Mouse (Mus musculus): ENCODE measurements around the gene Wt1. TPM values are rescaled to one million over a fixed set of nuclear protein-coding genes. Genes with fewer than 3 reads are reported as not detected.

Gene Wt1
- polyA plus RNA-seq, 1 experiment, result 16.9 TPM

- Histone ChIP-seq H3K27me3 (replicated peaks; ENCODE audit: control insufficient read depth, insufficient read depth, low read length) (peaks cover 7% of the 10 kb centered on the region; the same call in 1 of the 2 replicates), H3K4me1 (ENCODE audit: control insufficient read depth, insufficient read depth, low read length) (no peaks in the 10 kb centered on the region), H3K27ac (ENCODE audit: insufficient read depth, low read depth, low read length) (no peak overlapping the region), H3K4me3 (ENCODE audit: insufficient read depth, low read depth, low read length) (no peak overlapping the region), H3K36me3 (ENCODE audit: control insufficient read depth, insufficient read depth, low read length) (no peaks in the 10 kb centered on the region)
- DNase-seq, result no peak
- WGBS, result 51% methylated on average over 2 of the region's 2 CpGs
- TF ChIP-seq CTCF (conservative IDR thresholded peaks at IDR 0.05; ENCODE audit: insufficient read depth, insufficient read length, low read depth, low read length) (no peak), POLR2A (IDR thresholded peaks at IDR 0.05; ENCODE audit: low read depth, low read length) (no peak)
Observed at GRCm38 (mm10) chr2:105131811-105132100, 5.4 kb downstream of the Wt1 start.

- Histone ChIP-seq H3K4me1 (ENCODE audit: control insufficient read depth, insufficient read depth, low read length) (no peaks in the 10 kb centered on the region), H3K27ac (ENCODE audit: insufficient read depth, low read depth, low read length) (no peak overlapping the region), H3K4me3 (ENCODE audit: insufficient read depth, low read depth, low read length) (no peak overlapping the region), H3K27me3 (replicated peaks; ENCODE audit: control insufficient read depth, insufficient read depth, low read length) (peaks cover 5% of the 10 kb centered on the region; the same call in 1 of the 2 replicates), H3K36me3 (ENCODE audit: control insufficient read depth, insufficient read depth, low read length) (no peaks in the 10 kb centered on the region)
- no peak for TF ChIP-seq CTCF (conservative IDR thresholded peaks at IDR 0.05; ENCODE audit: insufficient read depth, insufficient read length, low read depth, low read length)
- no peak for TF ChIP-seq POLR2A (IDR thresholded peaks at IDR 0.05; ENCODE audit: low read depth, low read length)
- 6% methylated on average over 17 of the region's 17 CpGs for WGBS
- DNase-seq, result no peak
Observed at GRCm38 (mm10) chr2:105132300-105132699, 6.0 kb downstream of the Wt1 start.

GRCm38 (mm10) chr2:105132933-105133795 lies 6.8 kb downstream of the Wt1 start:
- Histone ChIP-seq H3K4me3 (ENCODE audit: insufficient read depth, low read depth, low read length) (no peak overlapping the region), H3K36me3 (ENCODE audit: control insufficient read depth, insufficient read depth, low read length) (no peaks in the 10 kb centered on the region), H3K4me1 (ENCODE audit: control insufficient read depth, insufficient read depth, low read length) (no peaks in the 10 kb centered on the region), H3K27ac (ENCODE audit: insufficient read depth, low read depth, low read length) (no peak overlapping the region), H3K27me3 (replicated peaks; ENCODE audit: control insufficient read depth, insufficient read depth, low read length) (peaks cover 5% of the 10 kb centered on the region; the same call in 1 of the 2 replicates)
- DNase-seq, result no peak
- no peak for TF ChIP-seq CTCF (conservative IDR thresholded peaks at IDR 0.05; ENCODE audit: insufficient read depth, insufficient read length, low read depth, low read length)
- TF ChIP-seq POLR2A (IDR thresholded peaks at IDR 0.05; ENCODE audit: low read depth, low read length), result no peak
- 24% methylated on average over 43 of the region's 43 CpGs for WGBS

- DNase-seq, result no peak
- no peak overlapping the region for H3K27ac ChIP-seq (ENCODE audit: insufficient read depth, low read depth, low read length)
- WGBS, result 23% methylated on average over 19 of the region's 19 CpGs
- H3K27me3 ChIP-seq (replicated peaks; ENCODE audit: control insufficient read depth, insufficient read depth, low read length), result peaks cover 5% of the 10 kb centered on the region; the same call in 1 of the 2 replicates
- no peak overlapping the region for H3K4me3 ChIP-seq (ENCODE audit: insufficient read depth, low read depth, low read length)
- TF ChIP-seq POLR2A (IDR thresholded peaks at IDR 0.05; ENCODE audit: low read depth, low read length), result no peak
- no peaks in the 10 kb centered on the region for H3K4me1 ChIP-seq (ENCODE audit: control insufficient read depth, insufficient read depth, low read length)
- no peaks in the 10 kb centered on the region for H3K36me3 ChIP-seq (ENCODE audit: control insufficient read depth, insufficient read depth, low read length)
Observed at GRCm38 (mm10) chr2:105134296-105134695, 8.0 kb downstream of the Wt1 start.

GRCm38 (mm10) chr2:105139471-105139870 lies 13.1 kb downstream of the Wt1 start:
- Histone ChIP-seq H3K4me3 (ENCODE audit: insufficient read depth, low read depth, low read length) (no peak overlapping the region), H3K4me1 (ENCODE audit: control insufficient read depth, insufficient read depth, low read length) (no peaks in the 10 kb centered on the region), H3K27me3 (replicated peaks; ENCODE audit: control insufficient read depth, insufficient read depth, low read length) (no peaks in the 10 kb centered on the region; the same call in 1 of the 2 replicates), H3K36me3 (ENCODE audit: control insufficient read depth, insufficient read depth, low read length) (no peaks in the 10 kb centered on the region), H3K27ac (ENCODE audit: insufficient read depth, low read depth, low read length) (no peak overlapping the region)
- 45% methylated on average over 7 of the region's 7 CpGs for WGBS
- TF ChIP-seq CTCF (conservative IDR thresholded peaks at IDR 0.05; ENCODE audit: insufficient read depth, insufficient read length, low read depth, low read length) (no peak), POLR2A (IDR thresholded peaks at IDR 0.05; ENCODE audit: low read depth, low read length) (no peak)
- DNase-seq, result no peak

GRCm38 (mm10) chr2:105141371-105141770 lies 15.0 kb downstream of the Wt1 start:
- H3K4me3 ChIP-seq (ENCODE audit: insufficient read depth, low read depth, low read length), result no peak overlapping the region
- no peaks in the 10 kb centered on the region; the same call in 1 of the 2 replicates for H3K27me3 ChIP-seq (replicated peaks; ENCODE audit: control insufficient read depth, insufficient read depth, low read length)
- no peak for DNase-seq
- WGBS, result 73% methylated on average over 7 of the region's 7 CpGs
- no peak overlapping the region for H3K27ac ChIP-seq (ENCODE audit: insufficient read depth, low read depth, low read length)
- H3K36me3 ChIP-seq (ENCODE audit: control insufficient read depth, insufficient read depth, low read length), result no peaks in the 10 kb centered on the region
- TF ChIP-seq POLR2A (IDR thresholded peaks at IDR 0.05; ENCODE audit: low read depth, low read length) (no peak), CTCF (conservative IDR thresholded peaks at IDR 0.05; ENCODE audit: insufficient read depth, insufficient read length, low read depth, low read length) (no peak)
- H3K4me1 ChIP-seq (ENCODE audit: control insufficient read depth, insufficient read depth, low read length), result no peaks in the 10 kb centered on the region

GRCm38 (mm10) chr2:105143731-105144130 lies 17.4 kb downstream of the Wt1 start:
- Histone ChIP-seq H3K4me3 (ENCODE audit: insufficient read depth, low read depth, low read length) (no peak overlapping the region), H3K27me3 (replicated peaks; ENCODE audit: control insufficient read depth, insufficient read depth, low read length) (no peaks in the 10 kb centered on the region; the same call in 1 of the 2 replicates), H3K27ac (ENCODE audit: insufficient read depth, low read depth, low read length) (no peak overlapping the region), H3K4me1 (ENCODE audit: control insufficient read depth, insufficient read depth, low read length) (no peaks in the 10 kb centered on the region; the same call in 1 of the 2 replicates), H3K36me3 (ENCODE audit: control insufficient read depth, insufficient read depth, low read length) (no peaks in the 10 kb centered on the region)
- 91% methylated on average over 14 of the region's 14 CpGs for WGBS
- DNase-seq, result no peak
- no peak for TF ChIP-seq POLR2A (IDR thresholded peaks at IDR 0.05; ENCODE audit: low read depth, low read length)
- no peak for TF ChIP-seq CTCF (conservative IDR thresholded peaks at IDR 0.05; ENCODE audit: insufficient read depth, insufficient read length, low read depth, low read length)

Measured in kidney, adult 2 months (tissue).